Mouse (Mus musculus) ES-E14 (cell line): ENCODE results near the gene Fam173b. TPM values are rescaled to one million over a fixed set of nuclear protein-coding genes. Genes with fewer than 3 reads are reported as not detected.

Experiments used
- DNase-seq: peaks from one replicate; pipeline ENCODE4 v3.0.0-alpha.2; 2013; ENCODE audit warnings: low read depth, low spot score
- H3K27ac ChIP-seq: 2 replicates; pipeline ENCODE4 v1.5.1; 2012; ENCODE audit warnings: low read depth, mild to moderate bottlenecking, low read length, moderate library complexity, mixed read lengths; ENCODE audit not compliant: poor library complexity, insufficient read depth, severe bottlenecking
- H3K36me3 ChIP-seq: 2 replicates; pipeline ENCODE4 v1.6.1; 2012; ENCODE audit warnings: mild to moderate bottlenecking, low read length, moderate library complexity, mixed read lengths; ENCODE audit not compliant: control insufficient read depth, poor library complexity, insufficient read depth, severe bottlenecking
- H3K4me1 ChIP-seq, 2 experiments: fragments of 150-350 bp in 1 of 2; sonication (generic) in 1 of 2; 2 replicates each; pipeline ENCODE4 v1.6.1; 2012; ENCODE audit warnings: low read length in 2 of 2, mild to moderate bottlenecking in 1 of 2, mixed read lengths in 1 of 2; ENCODE audit not compliant: control insufficient read depth in 2 of 2, insufficient read depth in 2 of 2, poor library complexity in 1 of 2
- H3K4me3 ChIP-seq, 2 experiments: fragments of 150-350 bp in 1 of 2; sonication (generic) in 1 of 2; 2 replicates each; pipeline ENCODE4 v1.5.1; 2012; ENCODE audit warnings: low read length in 2 of 2, low read depth in 1 of 2, mild to moderate bottlenecking in 1 of 2, mixed read lengths in 1 of 2; ENCODE audit not compliant: insufficient read depth in 1 of 2, poor library complexity in 1 of 2, severe bottlenecking in 1 of 2
- H3K9ac ChIP-seq: 2 replicates; pipeline ENCODE4 v1.6.1; 2012; ENCODE audit warnings: low read depth, mild to moderate bottlenecking, low read length, mixed read lengths; ENCODE audit not compliant: poor library complexity, insufficient read depth, severe bottlenecking
- H3K9me3 ChIP-seq: fragments of 150-350 bp; sonication (generic); 2 replicates; pipeline ENCODE4 v1.6.1; 2012; ENCODE audit warnings: low read depth, mild to moderate bottlenecking, low read length; ENCODE audit not compliant: control insufficient read depth, insufficient read depth
- CHD2 ChIP-seq: IDR thresholded peaks from 2 replicates; pipeline ENCODE4 v1.6.1; 2014; ENCODE audit warnings: mild to moderate bottlenecking, low read depth, low read length, inconsistent platforms
- HCFC1 ChIP-seq: IDR thresholded peaks from 2 replicates; pipeline ENCODE4 v1.6.1; 2012; ENCODE audit warnings: low read length, inconsistent platforms, borderline replicate concordance; ENCODE audit not compliant: insufficient read depth
- MAFK ChIP-seq: IDR thresholded peaks from 2 replicates; pipeline ENCODE4 v1.6.1; 2014; ENCODE audit warnings: mild to moderate bottlenecking, low read depth, low read length, inconsistent platforms; ENCODE audit not compliant: insufficient read depth
- ZC3H11A ChIP-seq: IDR thresholded peaks from 2 replicates; pipeline ENCODE4 v1.6.1; 2012; ENCODE audit warnings: low read depth, mild to moderate bottlenecking, inconsistent platforms, low read length, borderline replicate concordance
- ZNF384 ChIP-seq: IDR thresholded peaks from 2 replicates; pipeline ENCODE4 v1.6.1; 2012; ENCODE audit warnings: low read depth, low read length, inconsistent platforms
- in situ Hi-C, 2 experiments: fragments of 600-800 bp; cut with MboI; formaldehyde crosslinking; loops; one replicate each; pipeline ENCODE4 v1.15.1; 2025; ENCODE audit warnings: low sequenced_read_pairs in 2 of 2, inconsistent platforms in 1 of 2; ENCODE audit not compliant: unreplicated experiment in 2 of 2
- total RNA-seq: library from RNA; depleted of rRNA; stranded (reverse); fragments of 300-350 nt; gene quantifications from 2 replicates; pipeline ENCODE4 v1.2.3, GENCODE M21; 2012; rRNA removed

Fam173b gene
- total RNA-seq, 1 experiment: 13.1 TPM

- Histone ChIP-seq H3K9me3 (no peaks in the 10 kb centered on the region), H3K4me1 (no peaks in the 10 kb centered on the region), H3K27ac (no peak overlapping the region), H3K9ac (no peak overlapping the region), H3K4me3 (no peak overlapping the region), H3K36me3 (no peaks in the 10 kb centered on the region)
- in situ Hi-C loops: no loop called here
- DNase-seq: no peak
- TF ChIP-seq MAFK (no peak), ZC3H11A (no peak), ZNF384 (no peak), CHD2 (no peak), HCFC1 (no peak)
Measured at GRCm38 (mm10) chr15:31663074-31663473, 61.4 kb downstream of the Fam173b start.

Other genes starting within 250 kb of the Fam173b start
- 2.6 and 3.8 TPM in 2 replicates for gene Ankrd33b, start 234.1 kb upstream of the Fam173b start, total RNA-seq
- gene Ropn1l, start 148.1 kb upstream of the Fam173b start, total RNA-seq: not detected in 2 replicates
- gene March6, start 70.8 kb upstream of the Fam173b start, total RNA-seq: 67.6 and 83.4 TPM in 2 replicates
- gene Cmbl, start 36.5 kb upstream of the Fam173b start, total RNA-seq: 0.48 and 0.76 TPM in 2 replicates
- gene Cct5, start within 50 bp of the Fam173b start, total RNA-seq: 590 and 695 TPM in 2 replicates